Mouse (Mus musculus): ENCODE measurements around the gene Arhgef1.

DNA sequence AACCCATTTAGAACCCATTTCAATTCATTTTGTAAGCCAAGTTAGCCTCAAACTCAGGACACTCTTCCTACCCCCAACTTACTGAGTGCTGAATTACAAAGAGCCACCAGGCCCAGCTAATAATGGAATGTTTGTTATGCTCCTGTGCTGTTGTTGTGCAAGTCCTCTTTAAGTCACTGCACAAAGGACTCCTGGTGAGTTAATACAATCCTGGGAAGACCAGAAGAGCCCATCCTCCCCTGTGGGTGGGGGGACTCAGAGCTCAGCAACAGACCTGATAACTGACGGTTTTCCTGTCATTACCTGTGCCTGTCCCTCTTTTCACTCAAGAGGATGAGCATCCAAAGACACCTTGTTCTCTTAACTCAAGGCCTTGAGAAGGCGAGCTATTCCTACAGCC, 23.1 kb upstream of the Arhgef1 start:
- no peak for TF ChIP-seq CTCF (IDR thresholded peaks at IDR 0.05; ENCODE audit: borderline replicate concordance, insufficient read depth, low read length)
- no peak for TF ChIP-seq POLR2A (IDR thresholded peaks at IDR 0.05; ENCODE audit: low read depth, low read length)

Data from embryonic fibroblast, embryonic 13.5 days (primary cell).